Mouse (Mus musculus) spleen, adult 12 weeks (tissue): Measurements from ENCODE around the gene Efr3b.

ENCODE experiments used
- DNase-seq: peaks from one replicate; pipeline ENCODE4 v3.0.0; 2022; ENCODE audit warnings: low spot score

The Efr3b gene

GRCm38 (mm10) chr12:4036157-4036556 is 2.6 kb downstream of the Efr3b start:
- no peak for DNase-seq

GRCm38 (mm10) chr12:4029064-4029463 is 9.7 kb downstream of the Efr3b start:
- DNase-seq: no peak

GRCm38 (mm10) chr12:4028516-4028915 is 10.2 kb downstream of the Efr3b start:
- no peak for DNase-seq

- no peak for DNase-seq
Observed at GRCm38 (mm10) chr12:4024356-4024755, 14.4 kb downstream of the Efr3b start.

GRCm38 (mm10) chr12:4023501-4023900 is 15.2 kb downstream of the Efr3b start:
- no peak for DNase-seq

- no peak for DNase-seq
Observed at GRCm38 (mm10) chr12:4022845-4023244, 15.9 kb downstream of the Efr3b start.

- DNase-seq: no peak
Observed at GRCm38 (mm10) chr12:4020505-4020904, 18.2 kb downstream of the Efr3b start.

- DNase-seq: no peak
Observed at GRCm38 (mm10) chr12:4016321-4016720, 22.4 kb downstream of the Efr3b start.

GRCm38 (mm10) chr12:4015741-4016140 is 23.0 kb downstream of the Efr3b start:
- no peak for DNase-seq

- no peak for DNase-seq
Observed at GRCm38 (mm10) chr12:4015255-4015654, 23.5 kb downstream of the Efr3b start.

- no peak for DNase-seq
Observed at GRCm38 (mm10) chr12:4011715-4012114, 27.0 kb downstream of the Efr3b start.

- no peak for DNase-seq
Observed at GRCm38 (mm10) chr12:4011301-4011700, 27.4 kb downstream of the Efr3b start.

GRCm38 (mm10) chr12:4008731-4009130 is 30.0 kb downstream of the Efr3b start:
- no peak for DNase-seq

- DNase-seq: no peak
Observed at GRCm38 (mm10) chr12:4007766-4008165, 30.9 kb downstream of the Efr3b start.

GRCm38 (mm10) chr12:4007181-4007580 is 31.5 kb downstream of the Efr3b start:
- DNase-seq: no peak

GRCm38 (mm10) chr12:4006079-4006478 is 32.6 kb downstream of the Efr3b start:
- DNase-seq: no peak

- no peak for DNase-seq
Observed at GRCm38 (mm10) chr12:4004648-4005047, 34.1 kb downstream of the Efr3b start.

- DNase-seq: no peak
Observed at GRCm38 (mm10) chr12:4000406-4000805, 38.3 kb downstream of the Efr3b start.

GRCm38 (mm10) chr12:3996749-3997148 is 42.0 kb downstream of the Efr3b start:
- no peak for DNase-seq

- DNase-seq: no peak
Observed at GRCm38 (mm10) chr12:3991047-3991446, 47.7 kb downstream of the Efr3b start.

- DNase-seq: no peak
Observed at GRCm38 (mm10) chr12:3989943-3990342, 48.8 kb downstream of the Efr3b start.

- no peak for DNase-seq
Observed at GRCm38 (mm10) chr12:3984446-3984845, 54.3 kb downstream of the Efr3b start.

GRCm38 (mm10) chr12:3983736-3984135 is 55.0 kb downstream of the Efr3b start:
- DNase-seq: peak; percentile 35

- no peak for DNase-seq
Observed at GRCm38 (mm10) chr12:3982257-3982656, 56.5 kb downstream of the Efr3b start.
